Mouse (Mus musculus) liver, embryonic 14.5 days (tissue): ENCODE results near the gene Gm28038.

Source experiments
- CTCF ChIP-seq: IDR thresholded peaks from 2 replicates; pipeline ENCODE4 v1.5.1; 2016; ENCODE audit warnings: antibody characterized with exemption, low read depth, control low read depth
- EP300 ChIP-seq: IDR thresholded peaks from 2 replicates; pipeline ENCODE4 v1.6.1; 2016; ENCODE audit warnings: antibody characterized with exemption, low read depth

DNA sequence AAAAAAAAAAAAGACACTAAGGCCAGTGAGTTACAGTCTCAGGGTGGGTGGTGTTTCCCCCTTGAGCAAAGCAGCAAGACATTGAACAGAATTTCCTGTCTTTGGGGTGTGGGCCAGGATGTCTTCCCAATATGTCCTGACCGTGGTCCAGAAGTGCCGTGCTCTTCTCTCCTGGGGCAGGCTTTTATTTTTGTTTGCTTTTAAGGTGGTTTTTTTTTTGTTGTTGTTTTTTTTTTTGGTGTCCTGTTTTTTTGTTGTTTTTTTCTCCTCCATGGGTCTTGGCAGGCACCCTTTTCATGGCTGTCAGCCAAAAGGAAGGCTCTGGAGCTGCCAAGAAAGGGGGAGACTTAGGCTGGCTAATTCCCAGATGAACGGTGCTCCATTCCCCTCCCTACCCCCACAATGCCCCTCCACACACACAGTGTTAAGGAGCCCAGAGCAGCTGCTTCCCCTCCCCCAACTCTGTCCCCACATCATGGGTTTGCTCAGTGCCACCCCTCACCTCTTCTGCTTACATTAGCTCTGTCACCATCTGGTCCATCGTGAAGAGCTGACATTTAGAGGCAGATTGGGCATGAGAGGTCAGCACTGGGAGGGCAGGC, 17.9 kb upstream of the Gm28038 start:
- TF ChIP-seq CTCF = no peak
- no peak for TF ChIP-seq EP300
